Mouse (Mus musculus) forebrain, embryonic 14.5 days (tissue): ENCODE results near the gene Aida. TPM values are rescaled to one million over a fixed set of nuclear protein-coding genes. Genes with fewer than 3 reads are reported as not detected.

Experiments
- ATAC-seq: fragments of 200-750 bp; cut with Nextera tagmentation; 2 replicates; pipeline ENCODE4 v1.8.0; 2017; ENCODE audit warnings: mild to moderate bottlenecking, moderate library complexity
- DNase-seq: peaks from one replicate; pipeline ENCODE4 v3.0.0-alpha.2; 2015; ENCODE audit warnings: low spot score
- H3K27ac ChIP-seq: fragments of 300-500 bp; sonication (generic); 2 replicates; pipeline ENCODE4 v1.5.1; 2014; ENCODE audit warnings: low read depth, mild to moderate bottlenecking, control low read depth, low read length, moderate library complexity
- H3K27me3 ChIP-seq: fragments of 300-500 bp; sonication (generic); replicated peaks from 2 replicates; pipeline ENCODE4 v1.6.1; 2014; ENCODE audit warnings: low read length, control low read depth, mixed read lengths; ENCODE audit not compliant: control insufficient read depth, insufficient read depth
- H3K36me3 ChIP-seq: fragments of 300-500 bp; sonication (generic); 2 replicates; pipeline ENCODE4 v1.6.1; 2014; ENCODE audit warnings: low read length, control low read depth; ENCODE audit not compliant: control insufficient read depth, insufficient read depth
- H3K4me1 ChIP-seq: fragments of 300-500 bp; sonication (generic); 2 replicates; pipeline ENCODE4 v1.6.1; 2014; ENCODE audit warnings: antibody characterized with exemption, low read length, control low read depth; ENCODE audit not compliant: control insufficient read depth, insufficient read depth
- H3K4me2 ChIP-seq: fragments of 300-500 bp; sonication (generic); 2 replicates; pipeline ENCODE4 v1.6.1; 2014; ENCODE audit warnings: mild to moderate bottlenecking, control low read depth, low read length
- H3K4me3 ChIP-seq: fragments of 300-500 bp; sonication (generic); 2 replicates; pipeline ENCODE4 v1.5.1; 2014; ENCODE audit warnings: low read depth, low read length, control low read depth
- H3K9ac ChIP-seq: fragments of 300-500 bp; sonication (generic); 2 replicates; pipeline ENCODE4 v1.6.1; 2014; ENCODE audit warnings: mild to moderate bottlenecking, low read length, control low read depth, moderate library complexity
- H3K9me3 ChIP-seq: fragments of 300-500 bp; sonication (generic); replicated peaks from 2 replicates; pipeline ENCODE4 v1.6.1; 2016; ENCODE audit warnings: low read length, control low read depth, mixed read lengths; ENCODE audit not compliant: control insufficient read depth
- WGBS: fragments of 180-500 bp; shearing (Covaris S2); extraction: QIAGEN DNeasy Blood & Tissue Kit; methylation state at CpG from one replicate; pipeline ENCODE4 v1.1.7; 2014; 5-methylcytosine and 5-hydroxymethylcytosine counted together
- polyA plus RNA-seq: library from polyadenylated mRNA; unstranded; fragments of >200 nt; fragmentation: Nextera tagmentation; extraction: Ambion mirVana; gene quantifications from 2 replicates; pipeline ENCODE4 v1.2.1, GENCODE M21; 2014

Aida gene
- polyA plus RNA-seq, 1 experiment from 2014 or later, result 40.0 TPM

DNA sequence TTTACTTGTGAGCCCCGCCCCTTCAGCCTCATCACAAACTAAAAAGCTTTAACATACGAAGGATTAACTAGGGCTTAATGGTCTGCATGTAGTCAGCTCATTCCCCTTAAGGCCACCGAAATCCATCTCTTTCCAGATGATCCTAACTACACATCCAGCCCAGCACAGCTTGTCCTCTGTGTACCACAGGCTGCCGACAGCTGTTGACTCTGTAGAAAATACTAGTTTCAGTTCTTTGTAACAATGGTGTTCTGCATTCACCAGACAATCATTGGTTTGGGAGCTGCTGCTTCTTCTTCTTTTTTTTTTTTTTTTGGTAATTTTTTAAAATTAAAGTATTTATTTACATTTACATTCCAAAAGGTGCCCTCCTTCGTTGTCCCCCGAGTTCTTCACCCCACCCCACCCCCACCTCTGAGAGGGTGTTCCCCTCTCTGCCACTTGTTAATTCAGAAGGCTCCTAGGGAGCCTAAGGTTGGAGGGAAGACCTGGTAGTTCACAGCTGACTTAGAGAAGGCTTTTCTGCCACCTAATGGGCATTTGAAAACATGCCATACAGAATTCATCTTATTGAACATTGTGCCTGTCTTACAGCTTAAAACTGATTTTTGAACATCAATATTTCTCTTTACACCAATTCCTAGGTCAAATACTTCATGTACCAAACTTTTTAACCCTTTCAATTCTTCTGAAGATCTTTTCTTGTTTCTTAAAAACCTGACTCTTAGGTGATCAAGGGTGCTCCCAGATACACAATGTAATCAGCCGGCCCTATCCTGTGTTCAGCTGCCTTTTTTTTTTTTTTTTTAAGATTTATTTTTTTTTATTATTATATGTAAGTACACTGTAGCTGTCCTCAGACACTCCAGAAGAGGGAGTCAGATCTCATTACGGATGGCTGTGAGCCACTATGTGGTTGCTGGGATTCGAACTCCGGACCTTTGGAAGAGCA is 23.2 kb upstream of the Aida start:
- Histone ChIP-seq H3K9me3 (no peaks in the 10 kb centered on the region), H3K4me2 (no peak overlapping the region), H3K36me3 (peaks cover 12% of the 10 kb centered on the region), H3K9ac (no peak overlapping the region), H3K4me3 (no peak overlapping the region), H3K4me1 (no peaks in the 10 kb centered on the region), H3K27me3 (no peaks in the 10 kb centered on the region), H3K27ac (no peak overlapping the region)
- WGBS, result 64% methylated on average over 10 of the region's 10 CpGs
- no peak for ATAC-seq
- DNase-seq, result peak; percentile 79

DNA sequence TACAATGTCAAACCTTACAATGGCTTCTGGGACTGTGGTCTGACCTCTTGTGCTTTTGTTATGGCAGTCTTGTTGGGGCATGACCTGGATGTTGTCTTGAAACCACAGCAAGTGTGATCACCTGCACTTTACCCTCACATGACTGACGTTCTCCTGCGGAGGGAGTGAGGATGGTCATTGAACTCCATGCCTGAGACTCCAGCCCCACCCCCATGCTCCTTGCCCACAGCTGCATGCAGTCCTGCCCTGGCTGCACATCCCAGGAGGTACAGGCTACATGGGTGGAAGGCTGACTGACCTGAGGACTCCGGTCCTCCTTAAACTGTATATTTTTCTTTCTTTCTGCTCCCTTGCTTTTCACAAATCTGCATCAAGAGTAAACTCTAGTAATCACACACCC is 22.0 kb upstream of the Aida start:
- no peak for ATAC-seq
- Histone ChIP-seq H3K27ac (no peak overlapping the region), H3K36me3 (peaks cover 23% of the 10 kb centered on the region), H3K4me3 (no peak overlapping the region), H3K27me3 (no peaks in the 10 kb centered on the region), H3K4me1 (no peaks in the 10 kb centered on the region), H3K9me3 (no peaks in the 10 kb centered on the region), H3K9ac (no peak overlapping the region), H3K4me2 (no peak overlapping the region)
- 79% methylated on average over 3 of the region's 3 CpGs for WGBS
- DNase-seq, result no peak

DNA sequence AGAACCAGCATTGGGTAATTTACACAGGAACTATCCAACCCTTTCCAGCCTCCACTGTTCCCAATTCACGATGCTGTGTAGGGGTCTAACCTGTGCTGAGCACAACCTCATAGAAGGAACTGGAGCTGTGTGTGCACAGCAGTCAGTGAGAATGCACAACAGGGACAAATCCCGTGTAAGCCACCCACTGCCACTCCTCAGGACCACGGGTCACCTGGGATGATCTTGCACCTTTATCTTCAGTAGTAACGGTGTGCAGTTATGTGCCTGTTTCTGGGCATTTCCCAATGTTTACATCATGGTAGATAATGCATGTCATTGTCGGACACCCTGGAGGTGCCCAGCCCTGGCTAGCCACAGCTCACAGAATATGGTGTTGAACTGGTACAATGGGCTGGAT is 20.6 kb upstream of the Aida start:
- WGBS, result 89% methylated on average over 5 of the region's 5 CpGs

DNA sequence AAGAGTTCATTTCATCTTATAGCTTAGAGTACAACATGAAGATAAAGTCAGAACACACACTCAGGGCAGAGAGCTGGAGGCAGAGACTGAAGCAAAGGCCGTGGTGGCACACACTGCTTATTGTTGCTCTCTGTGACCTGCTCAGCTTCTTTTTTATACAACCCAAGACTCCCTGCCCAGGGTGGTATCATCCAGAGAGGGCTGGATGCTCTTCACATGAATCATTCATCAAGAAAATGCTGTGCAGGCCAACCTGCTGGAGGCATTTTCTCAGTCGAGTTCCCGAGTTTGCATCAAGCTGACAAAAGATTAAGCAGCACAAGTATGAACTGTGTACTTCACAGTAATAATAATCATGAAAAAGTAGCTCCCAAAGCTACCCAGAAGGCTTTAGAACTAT is 8.0 kb upstream of the Aida start:
- no peaks in the 10 kb centered on the region for H3K9me3 ChIP-seq
- H3K9ac ChIP-seq, result no peak overlapping the region
- 87% methylated on average over 3 of the region's 3 CpGs for WGBS
- no peak overlapping the region for H3K4me3 ChIP-seq
- H3K36me3 ChIP-seq, result peaks cover 91% of the 10 kb centered on the region
- H3K4me2 ChIP-seq, result no peak overlapping the region
- DNase-seq (no peak), ATAC-seq (no peak)
- H3K27ac ChIP-seq, result no peak overlapping the region
- H3K4me1 ChIP-seq, result no peaks in the 10 kb centered on the region
- no peaks in the 10 kb centered on the region for H3K27me3 ChIP-seq

More for the DNA sequence above, 20.6 kb upstream of the Aida start:
- H3K27me3 ChIP-seq, result no peaks in the 10 kb centered on the region
- no peak overlapping the region for H3K4me2 ChIP-seq
- no peaks in the 10 kb centered on the region for H3K4me1 ChIP-seq
- no peak overlapping the region for H3K9ac ChIP-seq
- H3K9me3 ChIP-seq, result no peaks in the 10 kb centered on the region
- no peak overlapping the region for H3K4me3 ChIP-seq
- no peak overlapping the region for H3K27ac ChIP-seq
- peaks cover 36% of the 10 kb centered on the region for H3K36me3 ChIP-seq
- DNase-seq, result no peak
- ATAC-seq, result no peak

DNA sequence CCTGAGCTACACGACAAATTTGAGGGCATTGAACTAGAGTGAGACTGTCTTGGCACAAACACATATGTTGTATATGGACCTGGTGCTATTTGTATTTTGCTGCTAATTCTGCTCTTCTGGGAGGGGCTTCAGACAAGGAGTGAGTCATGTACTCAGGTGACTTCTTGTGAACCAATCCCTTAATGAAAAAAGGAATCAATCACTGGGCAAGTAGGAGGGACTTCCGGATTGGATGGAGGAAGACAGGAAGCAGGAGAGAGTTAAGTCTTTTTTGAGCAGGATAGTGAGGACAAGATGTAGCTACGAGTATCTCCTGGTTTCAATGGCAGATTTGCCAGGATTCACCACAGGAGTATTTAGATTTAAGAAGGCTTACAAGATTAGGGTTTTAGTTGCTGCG is 6.8 kb upstream of the Aida start:
- no peak for DNase-seq
- 91% methylated on average over 4 of the region's 4 CpGs for WGBS
- Histone ChIP-seq H3K27ac (no peak overlapping the region), H3K4me1 (no peaks in the 10 kb centered on the region), H3K4me3 (no peak overlapping the region), H3K4me2 (no peak overlapping the region), H3K36me3 (peaks cover 88% of the 10 kb centered on the region), H3K9me3 (no peaks in the 10 kb centered on the region), H3K9ac (no peak overlapping the region), H3K27me3 (no peaks in the 10 kb centered on the region)
- no peak for ATAC-seq

DNA sequence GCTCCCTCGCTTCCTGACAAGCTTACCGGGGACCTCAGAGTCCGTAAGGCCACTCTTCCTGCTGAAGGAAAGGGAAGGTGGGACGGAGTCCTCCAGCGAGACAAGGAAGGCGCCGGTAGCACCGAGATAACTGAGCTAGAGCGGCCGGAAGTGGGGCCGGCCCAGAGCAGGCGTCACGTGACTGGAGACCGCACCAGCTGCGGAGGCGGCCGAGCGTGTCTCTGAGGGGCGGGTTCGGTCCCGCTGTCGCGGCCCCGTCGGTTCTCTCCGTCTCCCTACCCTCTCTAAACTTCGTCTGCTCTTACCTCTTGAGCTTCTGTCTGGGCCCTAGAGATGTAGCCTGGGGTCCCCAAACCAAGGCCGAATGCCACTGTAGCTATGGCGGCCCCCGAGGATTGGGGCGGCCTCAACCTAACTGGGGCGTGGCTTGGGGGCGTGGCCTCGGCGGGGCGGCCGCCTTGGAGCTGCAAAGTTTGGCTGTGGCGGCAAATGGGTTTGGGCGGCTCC is 540 bp downstream of the Aida start, which contains the start of gene Brox:
Gene Brox, minus strand, starts transcription at position 393 of the 507 bp plus-strand sequence.
- H3K4me1 ChIP-seq, result no peaks in the 10 kb centered on the region
- DNase-seq (peak; percentile 95), ATAC-seq (peak; percentile 95)
- no peaks in the 10 kb centered on the region for H3K9me3 ChIP-seq
- H3K27me3 ChIP-seq, result no peaks in the 10 kb centered on the region
- peak within 1 kb of the TSS; percentile 55 for H3K4me2 ChIP-seq
- H3K4me3 ChIP-seq, result peak within 1 kb of the TSS; percentile 45
- peaks cover 21% of the 10 kb centered on the region for H3K36me3 ChIP-seq
- peak within 1 kb of the TSS; percentile 55; the same call in 1 of the 2 replicates for H3K27ac ChIP-seq
- WGBS, result under 1% methylated on average over 39 of the region's 39 CpGs
- H3K9ac ChIP-seq, result peak within 1 kb of the TSS; percentile 62

DNA sequence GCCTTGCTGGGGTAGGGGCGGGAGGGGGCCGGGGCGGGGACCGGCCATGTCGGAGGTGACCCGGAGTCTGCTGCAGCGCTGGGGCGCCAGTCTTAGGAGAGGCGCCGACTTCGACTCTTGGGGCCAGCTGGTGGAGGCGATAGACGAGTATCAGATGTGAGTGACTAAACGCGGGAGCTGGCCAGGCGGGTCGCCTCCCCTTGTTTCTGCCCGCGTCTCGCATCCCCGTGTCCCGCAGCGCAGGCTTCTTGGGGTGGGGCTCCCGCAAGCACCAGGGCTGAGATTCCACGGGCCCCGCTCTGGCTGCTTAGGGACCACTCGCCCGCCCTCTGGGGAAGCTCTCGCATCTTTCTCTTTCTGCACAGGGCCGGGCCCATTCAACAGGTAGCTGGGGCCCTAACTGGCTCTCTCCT is 1.1 kb downstream of the Aida start:
- H3K27ac ChIP-seq, result peak overlapping the region; percentile 2; the same call in 1 of the 2 replicates
- DNase-seq (peak; percentile 57), ATAC-seq (peak; percentile 30)
- WGBS, result under 1% methylated on average over 28 of the region's 30 CpGs
- H3K36me3 ChIP-seq, result peaks cover 15% of the 10 kb centered on the region
- no peaks in the 10 kb centered on the region for H3K4me1 ChIP-seq
- no peaks in the 10 kb centered on the region for H3K27me3 ChIP-seq
- peak overlapping the region; percentile 52 for H3K9ac ChIP-seq
- peak overlapping the region; percentile 45 for H3K4me3 ChIP-seq
- H3K4me2 ChIP-seq, result peak overlapping the region; percentile 55
- H3K9me3 ChIP-seq, result no peaks in the 10 kb centered on the region

DNA sequence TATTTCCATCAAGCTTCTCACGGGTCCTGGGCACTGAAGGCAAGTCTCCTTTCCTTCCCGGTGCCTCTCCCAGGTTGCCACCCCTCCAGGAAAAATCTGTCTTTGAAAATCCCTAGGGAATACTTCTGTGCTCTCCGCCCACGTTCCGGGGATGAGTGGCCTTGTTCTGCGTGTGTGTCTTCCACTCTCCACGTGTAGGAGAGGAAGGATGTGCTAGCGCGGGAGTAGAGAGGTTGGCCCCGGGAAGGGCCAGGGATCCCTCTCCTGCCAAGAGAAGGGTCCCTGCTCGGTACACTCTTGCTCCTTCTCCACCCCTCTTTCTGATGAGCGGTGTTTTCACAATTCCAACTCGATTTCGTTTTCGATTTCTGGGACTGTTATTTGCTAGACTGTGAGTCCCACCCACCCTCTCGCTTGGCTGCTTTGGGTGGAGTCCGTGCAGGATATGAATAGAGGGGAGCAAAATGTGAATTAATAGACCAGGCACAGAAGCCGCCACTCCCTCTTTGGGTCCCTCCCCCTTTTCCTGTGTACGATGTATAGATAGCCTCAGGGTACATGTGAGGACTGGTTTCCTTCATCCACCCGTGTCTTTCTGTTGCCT is 1.6 kb downstream of the Aida start:
- Histone ChIP-seq H3K9ac (peak overlapping the region; percentile 52), H3K27ac (no peak overlapping the region), H3K4me1 (no peaks in the 10 kb centered on the region), H3K36me3 (peaks cover 10% of the 10 kb centered on the region), H3K4me3 (peak overlapping the region; percentile 45), H3K9me3 (no peaks in the 10 kb centered on the region), H3K27me3 (no peaks in the 10 kb centered on the region), H3K4me2 (peak overlapping the region; percentile 55)
- whole genome bisulfite sequencing, result under 1% methylated on average over 20 of the region's 20 CpGs
- peak; percentile 46 for DNase-seq
- no peak for ATAC-seq
